Mouse (Mus musculus): ENCODE data around the gene Uchl1.

- TF ChIP-seq CTCF (conservative IDR thresholded peaks at IDR 0.05; ENCODE audit: insufficient read depth, insufficient read length, low read depth, low read length) (no peak), POLR2A (IDR thresholded peaks at IDR 0.05; ENCODE audit: low read depth, low read length) (no peak)
Measured at GRCm38 (mm10) chr5:66686863-66687262, 11.0 kb downstream of the Uchl1 start.
